Mouse (Mus musculus): ENCODE data around the gene Cnot2.
"Not testable (repeated sequence)": the region's sequence is repeated elsewhere in the genome, so short reads cannot be mapped to it uniquely, and the experiment has no call there.

Gene Cnot2

DNA sequence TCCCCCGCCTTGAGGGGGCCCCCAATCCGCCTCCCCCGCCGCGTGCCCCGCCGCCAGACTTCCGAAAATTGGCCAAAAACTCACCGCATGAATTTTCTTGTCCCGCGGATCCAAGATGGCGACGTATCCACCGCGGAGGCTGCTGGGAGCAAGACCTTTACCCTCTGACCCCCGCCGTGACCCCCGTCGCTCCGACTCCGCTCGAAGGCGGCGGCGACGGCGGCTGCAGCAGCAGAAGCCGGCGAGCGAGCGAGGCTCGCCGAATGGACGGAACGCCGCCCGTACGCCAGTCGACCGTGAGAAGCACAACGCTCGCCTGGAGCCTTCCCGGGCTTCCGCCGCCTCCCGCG is at the start of gene Cnot2:
Gene Cnot2, minus strand, starts transcription at position 143 of the 350 bp plus-strand sequence.
- DNase-seq (ENCODE audit: low spot score) = peak; percentile 83

DNA sequence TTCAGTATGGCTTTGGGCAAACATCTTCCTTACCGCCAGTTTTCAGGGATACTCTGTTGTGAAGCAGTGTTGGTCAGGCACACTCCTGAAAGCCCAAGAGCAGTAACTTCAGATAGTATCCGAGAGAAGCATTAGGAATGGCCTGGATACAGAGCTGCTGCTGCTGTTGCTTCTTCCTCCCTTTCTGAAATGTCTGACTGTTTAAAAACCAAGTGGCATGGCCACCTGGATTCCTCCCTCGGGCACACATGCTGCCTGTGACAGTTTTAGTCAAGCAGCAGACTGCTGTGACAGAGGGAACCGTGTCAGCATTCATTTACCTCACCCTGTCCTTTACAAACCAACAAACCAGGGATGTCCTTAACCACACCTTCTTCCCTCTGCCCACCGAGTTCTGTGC is 47.6 kb upstream of the Cnot2 start:
- DNase-seq (ENCODE audit: low spot score) = no peak

DNA sequence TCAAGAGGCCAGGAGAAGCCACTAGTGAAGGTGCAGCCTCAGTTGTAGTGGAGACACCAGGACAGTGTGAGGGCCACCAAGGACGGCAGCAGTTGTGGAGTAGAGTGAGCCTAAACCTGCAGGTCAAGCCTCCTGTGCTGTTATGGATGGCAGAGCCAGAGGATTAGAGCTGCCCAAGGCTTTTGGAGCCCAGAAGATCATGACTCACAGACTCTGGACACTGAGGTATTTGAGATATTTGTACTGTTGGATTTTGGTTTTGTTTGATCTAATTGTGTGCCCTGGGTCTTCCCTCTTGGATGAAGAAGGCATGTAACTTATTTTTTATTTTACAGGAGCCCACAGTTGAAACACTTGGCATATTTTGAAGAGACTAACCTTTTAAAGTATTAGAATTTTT is 44.7 kb upstream of the Cnot2 start:
- no peak for DNase-seq (ENCODE audit: low spot score)

DNA sequence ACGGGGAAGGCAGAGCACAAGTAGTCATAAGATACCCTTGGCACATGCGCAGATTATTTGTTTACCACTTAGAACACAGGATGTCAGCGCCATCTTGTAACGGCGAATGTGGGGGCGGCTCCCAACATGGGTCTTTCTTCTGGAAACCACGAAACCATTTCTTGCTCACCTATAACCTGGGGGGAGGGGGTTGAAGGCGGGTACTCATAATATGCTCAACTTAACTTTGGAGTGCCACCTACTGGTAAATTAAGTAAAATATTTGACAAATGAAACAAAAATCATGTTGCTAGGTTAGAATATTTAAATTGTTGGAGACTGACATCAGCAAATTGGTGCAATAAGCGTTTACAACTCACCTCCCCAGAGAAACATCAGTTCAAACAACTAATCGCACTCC is 31.9 kb upstream of the Cnot2 start:
- not testable (repeated sequence) for DNase-seq (ENCODE audit: low spot score)

DNA sequence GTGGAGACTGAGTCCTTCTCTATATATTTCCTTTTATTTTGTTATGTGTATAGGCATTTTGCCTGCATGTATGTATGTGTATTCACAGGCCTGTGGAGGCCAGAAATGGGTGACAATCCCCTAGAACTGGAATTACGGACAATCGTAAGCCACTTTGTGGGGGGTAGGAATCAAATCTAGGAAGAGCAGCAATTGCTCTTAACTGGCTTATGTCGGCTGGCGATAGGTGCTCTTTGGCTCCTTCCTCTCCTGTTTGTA is 23.5 kb upstream of the Cnot2 start:
- no peak for DNase-seq (ENCODE audit: low spot score)

DNA sequence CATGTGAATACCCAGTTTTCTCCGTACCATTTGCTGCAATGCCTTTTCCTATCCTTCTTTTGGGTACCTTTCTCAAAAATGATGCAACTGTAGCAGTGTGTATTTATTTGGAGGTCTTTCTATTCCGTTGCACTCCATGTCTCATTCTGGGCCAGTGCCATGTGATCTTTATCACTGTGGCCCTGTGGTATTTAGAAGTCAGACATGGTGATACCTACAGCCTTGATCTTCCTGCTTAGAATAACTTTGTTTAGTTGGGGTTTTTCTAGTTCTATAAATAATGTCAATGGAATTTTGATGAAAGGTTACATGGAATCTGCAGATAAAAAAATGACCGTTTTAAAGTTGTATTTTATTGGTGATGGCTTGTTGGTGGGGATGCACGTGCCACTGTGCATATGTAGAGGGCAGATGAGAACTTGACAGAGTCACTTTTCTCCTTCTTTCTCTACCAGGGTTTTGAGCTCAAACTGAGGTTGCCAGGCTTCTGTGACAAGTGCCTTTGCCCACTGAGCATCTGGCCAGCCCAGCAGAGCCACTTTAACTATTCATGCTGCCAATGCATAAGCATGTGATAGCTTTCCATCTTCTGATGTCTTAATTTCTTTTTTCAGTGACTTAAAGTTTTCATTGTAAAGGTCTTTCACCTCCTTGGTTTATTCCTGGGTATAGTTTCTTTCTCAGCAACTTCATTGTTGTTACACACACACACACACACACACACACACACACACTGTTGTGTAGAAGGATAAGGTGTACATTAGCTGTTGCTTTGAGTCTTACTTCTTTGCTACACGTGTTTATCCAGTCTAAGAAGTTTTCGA is 23.0 kb upstream of the Cnot2 start:
- no peak for DNase-seq (ENCODE audit: low spot score)

DNA sequence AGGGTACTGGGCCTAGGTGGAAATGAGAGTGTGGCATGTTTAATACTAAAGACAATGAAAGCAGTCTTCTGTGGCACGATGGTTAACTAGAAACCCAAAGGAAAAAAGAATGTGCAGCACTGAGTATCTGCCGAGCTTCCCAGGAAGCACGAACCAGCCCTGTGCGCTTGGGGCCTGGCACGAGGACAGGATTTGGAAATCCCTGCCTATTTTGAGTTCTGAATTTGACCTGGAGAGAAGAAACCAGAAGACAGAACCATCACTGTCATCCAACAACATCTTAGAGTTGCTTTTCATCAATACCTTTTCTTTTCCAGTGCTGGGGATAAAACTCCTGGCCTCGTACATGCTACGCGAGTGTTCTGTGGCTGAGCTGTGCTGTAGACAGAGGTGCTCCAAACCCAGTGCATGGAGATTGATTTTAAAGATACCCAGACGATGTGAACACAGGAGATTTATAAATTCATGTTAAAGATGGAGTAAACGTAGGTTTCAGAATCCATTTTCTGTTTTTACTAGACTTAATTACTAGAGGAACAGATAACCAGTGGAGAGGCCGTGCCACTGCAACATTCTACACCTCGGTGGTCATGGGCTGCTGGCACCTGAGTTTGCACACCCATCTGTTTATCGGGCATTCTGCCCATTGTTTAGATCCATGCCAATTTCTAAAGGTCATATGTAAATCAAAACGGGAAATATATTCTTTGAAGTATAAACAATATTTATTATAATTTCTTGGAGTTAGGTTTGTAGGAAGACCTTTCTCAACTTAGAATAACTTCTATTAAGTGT is 17.9 kb upstream of the Cnot2 start:
- DNase-seq (ENCODE audit: low spot score) = no peak

DNA sequence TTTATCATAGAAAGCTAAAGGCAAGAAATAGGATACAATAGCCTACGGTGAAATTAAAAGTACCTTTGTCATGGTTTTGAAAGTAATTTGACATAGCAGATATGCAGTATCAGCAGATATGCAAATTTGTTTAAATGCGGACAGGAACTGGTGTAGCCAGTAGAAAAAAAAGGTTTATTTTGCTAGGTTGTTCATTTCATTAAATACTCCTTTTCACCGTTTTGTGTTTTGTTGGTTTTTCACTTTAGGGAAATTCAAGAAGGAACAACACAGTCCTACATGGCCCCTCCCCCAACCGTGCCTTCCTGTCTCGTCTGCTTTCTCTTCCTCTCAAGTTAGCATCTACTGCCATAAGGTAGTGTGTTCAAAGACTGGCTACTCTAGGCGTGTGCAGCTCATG is 1.4 kb upstream of the Cnot2 start:
- DNase-seq (ENCODE audit: low spot score) = peak; percentile 26

DNA sequence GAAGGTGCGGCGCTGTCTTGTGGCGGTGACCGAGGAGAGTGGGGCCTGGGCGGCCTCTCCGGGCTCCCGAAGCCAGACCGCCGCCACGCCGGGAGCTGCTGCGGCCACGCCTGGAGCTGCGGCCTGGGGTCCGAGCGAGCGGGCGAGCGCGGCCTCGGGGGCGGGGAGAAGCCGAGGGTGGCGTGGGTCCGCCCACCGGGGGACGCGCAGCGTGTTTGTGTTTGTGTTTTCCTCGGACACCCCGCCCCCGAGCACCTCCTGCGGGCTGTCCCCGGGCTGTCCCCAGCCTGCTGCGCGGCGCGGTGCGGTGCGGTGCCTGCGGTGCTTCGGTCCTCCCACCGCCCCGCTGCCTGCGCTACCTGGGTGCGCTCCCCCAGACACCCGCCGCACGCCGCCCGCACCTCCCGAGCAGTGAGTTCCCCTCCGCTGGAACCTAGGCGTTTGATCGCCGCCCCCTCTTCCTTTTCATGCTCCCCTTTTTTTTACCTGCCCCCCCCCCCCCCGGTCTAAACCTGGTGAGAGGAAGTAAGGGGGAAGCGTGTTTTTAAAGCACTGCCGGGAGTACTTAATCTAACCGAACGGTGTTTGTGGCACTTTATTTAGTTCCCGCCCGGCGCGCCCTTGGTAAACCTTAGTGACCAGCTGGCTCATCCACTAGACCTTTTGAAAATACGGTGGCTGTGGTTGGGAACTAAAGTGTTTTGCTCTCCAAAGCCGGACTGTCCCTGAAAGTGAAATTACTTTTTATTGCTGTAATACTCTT is 589 bp upstream of the Cnot2 start:
- DNase-seq (ENCODE audit: low spot score) = peak; percentile 56

DNA sequence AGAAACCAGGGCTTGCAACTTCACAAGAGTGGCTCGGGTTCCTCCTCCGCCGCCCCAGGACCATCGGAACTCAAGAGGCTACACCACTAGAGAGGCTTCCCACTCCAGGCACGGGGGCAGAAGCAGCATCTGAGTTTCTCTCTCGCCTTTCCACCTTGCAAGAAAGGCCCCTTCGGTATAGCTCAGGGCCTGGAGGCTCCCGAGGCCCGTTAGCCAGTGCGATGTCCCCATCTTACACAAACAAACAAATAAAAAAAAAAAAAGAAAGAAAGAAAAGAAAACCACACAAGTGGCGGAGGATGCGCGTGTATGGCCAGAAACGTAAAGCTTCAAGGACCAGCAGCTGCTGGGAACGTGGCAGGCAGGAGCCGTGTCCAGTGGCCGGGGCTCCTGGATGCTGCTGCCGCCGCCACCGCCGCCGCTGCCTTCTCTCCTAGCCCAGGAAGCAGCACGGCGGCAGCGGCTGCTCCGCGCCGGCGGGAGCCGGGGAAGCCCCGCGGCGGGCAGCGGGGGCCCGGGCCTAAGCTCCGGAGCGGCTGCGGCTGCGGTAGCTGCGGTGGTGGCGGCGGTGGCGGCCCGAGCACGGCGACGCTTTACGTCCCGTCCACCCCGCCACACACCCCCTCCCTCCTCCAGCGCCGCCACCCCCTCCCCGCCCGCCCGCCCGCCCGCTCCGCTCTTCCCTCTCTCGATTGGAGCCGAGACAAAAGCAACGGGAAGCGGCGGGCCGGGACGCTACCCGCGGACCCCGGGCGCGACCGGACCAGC is 536 bp downstream of the Cnot2 start:
- peak; percentile 50 for DNase-seq (ENCODE audit: low spot score)

DNA sequence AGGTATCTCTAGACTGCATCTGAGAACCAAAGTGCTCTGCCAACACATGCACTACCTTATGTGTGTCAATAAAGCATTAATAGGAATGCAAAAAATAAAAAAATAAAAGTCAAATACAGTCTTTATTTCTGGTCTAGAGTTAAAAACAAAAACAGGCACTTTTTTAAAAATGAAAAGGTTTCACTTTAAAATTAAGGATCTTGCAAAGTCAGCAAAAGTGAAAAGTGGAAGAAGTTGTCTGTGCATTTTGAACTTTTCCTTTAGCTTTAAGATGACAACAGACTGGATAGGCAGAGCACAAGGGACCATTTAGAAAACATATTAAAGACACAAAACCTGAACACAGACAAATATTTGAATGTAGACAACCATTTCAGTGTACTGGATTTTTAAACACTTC is 1.8 kb downstream of the Cnot2 start:
- DNase-seq (ENCODE audit: low spot score) = no peak

DNA sequence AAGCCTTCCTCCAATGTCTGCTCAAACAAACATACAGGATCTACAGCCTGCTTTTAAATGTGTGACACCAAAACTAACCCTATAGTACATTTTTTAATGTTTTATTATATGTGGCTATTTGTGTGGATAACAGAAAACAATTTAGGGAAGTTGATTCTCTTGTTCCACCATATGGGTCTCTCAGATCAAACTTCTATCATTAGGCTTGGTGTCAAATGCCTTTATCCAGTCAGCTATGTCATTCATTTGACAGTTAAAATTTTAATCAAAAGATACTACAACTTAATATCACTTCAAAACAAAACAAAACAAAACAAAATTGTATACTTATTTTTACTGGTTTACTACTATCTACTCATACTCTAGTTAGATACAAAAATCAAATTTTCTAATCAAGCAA is 2.9 kb downstream of the Cnot2 start:
- no peak for DNase-seq (ENCODE audit: low spot score)

DNA sequence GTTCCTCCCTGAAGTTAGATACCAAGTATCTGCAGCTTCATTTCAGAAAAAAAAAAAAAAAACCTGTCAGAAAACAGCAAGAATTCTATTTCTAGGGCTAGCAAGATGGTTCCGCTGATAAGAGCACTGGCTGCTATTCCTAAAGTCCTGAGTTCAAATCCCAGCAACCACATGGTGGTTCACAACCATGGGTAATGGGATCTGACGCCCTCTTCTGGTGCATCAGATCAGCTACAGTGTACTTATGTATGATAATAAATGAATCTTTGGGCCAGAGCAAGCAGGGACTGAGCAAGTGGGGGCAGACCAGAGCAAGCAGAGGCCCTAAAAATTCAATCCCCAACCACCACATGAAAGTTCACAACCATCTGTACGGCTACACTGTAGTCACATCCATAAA is 4.1 kb downstream of the Cnot2 start:
- DNase-seq (ENCODE audit: low spot score) = peak; percentile 34

DNA sequence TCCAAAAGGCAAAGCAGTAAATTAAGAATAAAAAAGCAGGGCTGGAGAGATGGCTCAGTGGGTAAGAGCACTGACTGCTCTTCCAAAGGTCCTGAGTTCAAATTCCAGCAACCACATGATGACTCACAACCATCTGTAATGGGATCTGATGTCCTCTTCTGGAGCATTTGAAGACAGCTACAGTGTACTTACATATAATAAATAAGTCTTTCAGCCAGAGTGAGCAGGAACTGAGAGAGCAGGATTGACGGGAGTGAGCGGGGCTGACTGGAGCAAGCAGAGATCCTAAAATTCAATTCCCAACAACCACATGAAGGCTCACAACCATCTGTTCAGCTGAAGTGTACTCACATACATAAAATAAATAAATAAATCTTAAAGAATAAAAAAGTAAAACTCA is 5.2 kb downstream of the Cnot2 start:
- not testable (repeated sequence) for DNase-seq (ENCODE audit: low spot score)

DNA sequence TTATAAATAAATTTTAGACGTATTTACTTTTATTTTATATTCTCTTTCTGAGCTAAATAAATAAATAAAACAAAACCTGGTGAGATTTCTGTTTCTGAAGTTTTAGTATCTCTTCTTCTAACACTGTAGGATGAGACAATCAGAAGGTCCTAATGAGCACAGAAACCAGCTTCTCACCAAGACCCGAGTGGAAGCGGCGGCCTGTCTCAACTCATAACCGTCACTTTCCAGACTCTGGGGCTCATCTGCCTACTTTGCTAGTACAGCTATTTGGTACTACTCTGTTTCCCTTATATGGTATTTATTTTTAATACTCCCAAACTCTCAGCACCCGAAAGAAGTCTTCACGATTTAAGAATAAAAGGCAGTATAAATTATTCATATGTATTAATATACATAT is 10.8 kb downstream of the Cnot2 start:
- no peak for DNase-seq (ENCODE audit: low spot score)

DNA sequence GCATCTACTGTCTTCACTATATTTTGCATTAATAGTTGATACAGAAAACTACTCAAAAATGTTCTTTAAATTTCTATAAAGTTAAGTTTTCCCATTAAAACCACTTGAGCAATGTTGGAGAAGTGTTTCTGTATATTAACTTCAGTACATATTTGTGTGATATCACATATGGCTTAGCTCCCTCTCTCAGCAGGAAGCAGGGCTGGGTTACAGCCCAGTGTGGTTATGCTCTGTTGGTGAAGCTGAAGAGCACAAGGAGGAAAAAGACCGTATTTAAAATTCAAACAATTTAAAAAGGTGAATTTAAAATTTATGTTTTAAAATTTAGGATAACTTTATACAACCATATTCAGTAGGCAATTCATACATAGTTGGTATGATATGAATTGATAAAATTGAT is 12.8 kb downstream of the Cnot2 start:
- DNase-seq (ENCODE audit: low spot score) = no peak

DNA sequence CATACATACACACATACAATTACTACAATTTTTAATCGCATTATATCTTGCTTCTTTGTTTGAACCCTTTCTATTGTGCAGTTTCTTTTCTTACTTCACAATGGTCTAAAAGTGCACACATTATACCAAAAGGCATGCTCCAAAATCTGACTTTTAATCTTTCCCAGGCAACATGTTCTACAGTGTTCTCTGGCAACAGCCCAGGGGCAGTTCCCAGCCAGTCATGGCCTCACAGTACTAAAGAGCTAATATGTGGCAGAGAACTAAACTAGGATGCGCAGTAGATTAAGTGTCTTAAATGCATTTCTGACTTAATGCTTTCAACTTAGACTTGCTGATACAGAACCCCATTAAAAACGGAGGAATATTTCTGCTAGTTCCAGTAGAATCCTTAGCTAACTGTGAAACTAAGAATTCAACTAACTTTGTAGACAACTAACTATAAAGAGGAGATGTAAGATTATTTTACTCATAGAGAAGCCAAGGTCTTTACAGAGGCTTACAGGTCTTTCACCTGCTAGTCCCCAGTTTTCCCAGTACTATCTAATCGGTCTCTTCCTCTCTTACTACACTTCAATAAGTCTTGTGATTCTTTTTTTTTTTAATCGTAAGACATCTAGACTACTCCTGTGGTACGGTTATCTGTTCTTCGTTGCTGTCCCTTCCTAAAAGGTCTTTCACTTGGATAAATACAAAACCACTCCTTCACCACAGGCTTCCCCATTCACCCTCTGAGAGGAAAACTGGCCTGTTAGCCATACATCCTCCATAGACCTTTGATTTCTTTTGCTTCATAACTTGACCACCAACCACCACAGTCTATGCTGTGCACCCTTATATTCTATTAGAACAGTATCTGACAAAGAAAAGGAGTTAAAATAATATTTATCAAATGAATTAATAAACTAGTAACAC is 13.6 kb downstream of the Cnot2 start:
- DNase-seq (ENCODE audit: low spot score) = no peak

DNA sequence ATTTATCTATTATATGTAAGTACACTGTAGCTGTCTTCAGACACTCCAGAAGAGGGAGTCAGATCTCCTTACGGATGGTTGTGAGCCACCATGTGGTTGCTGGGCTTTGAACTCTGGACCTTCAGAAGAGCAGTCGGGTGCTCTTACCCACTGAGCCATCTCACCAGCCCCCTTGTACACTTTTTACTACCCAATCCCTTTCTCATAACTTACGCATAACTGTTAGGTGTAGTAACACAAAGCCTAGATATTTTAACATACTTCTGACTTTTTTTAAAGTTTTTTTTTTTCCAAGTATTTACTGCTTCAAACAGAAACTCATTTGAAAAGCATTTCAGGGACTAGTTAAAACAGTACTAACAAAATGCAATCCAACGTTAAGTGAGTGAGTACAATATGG is 14.8 kb downstream of the Cnot2 start:
- DNase-seq (ENCODE audit: low spot score) = not testable (repeated sequence)

DNA sequence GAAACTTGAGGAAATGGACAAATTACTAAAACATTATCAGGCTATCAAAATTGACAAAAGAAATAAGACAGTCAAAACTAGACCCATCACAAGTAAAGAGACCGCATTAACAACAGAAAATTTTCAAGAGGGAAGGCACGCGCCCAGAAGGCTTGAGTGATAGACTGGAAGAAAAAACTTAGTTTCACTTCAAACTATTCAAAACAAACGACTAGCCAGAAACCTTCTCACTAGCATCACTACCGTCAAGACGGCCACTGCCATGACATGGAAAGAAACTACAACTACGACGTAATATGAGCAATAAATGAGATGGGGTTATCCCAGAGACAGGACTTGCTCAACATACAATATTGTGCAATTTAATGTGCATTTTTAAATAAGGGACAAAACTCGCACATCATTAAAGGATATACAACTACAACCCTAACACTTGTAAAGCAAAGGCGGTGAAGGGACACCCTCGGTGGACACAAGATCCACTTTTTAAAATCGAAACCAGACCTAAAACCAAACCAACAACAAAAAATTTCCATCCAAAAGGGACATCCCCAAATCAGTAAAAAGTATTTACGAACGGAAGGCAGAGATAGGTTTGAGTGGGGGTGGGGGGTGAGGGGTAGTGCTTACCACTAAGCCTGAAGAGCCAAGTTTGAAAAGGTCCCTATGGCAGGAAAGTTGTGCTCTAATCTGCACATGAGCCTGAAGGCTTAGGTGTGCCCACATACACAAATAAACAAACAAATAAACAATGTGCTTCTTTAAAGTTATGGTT is 16.3 kb downstream of the Cnot2 start:
- DNase-seq (ENCODE audit: low spot score) = no peak

DNA sequence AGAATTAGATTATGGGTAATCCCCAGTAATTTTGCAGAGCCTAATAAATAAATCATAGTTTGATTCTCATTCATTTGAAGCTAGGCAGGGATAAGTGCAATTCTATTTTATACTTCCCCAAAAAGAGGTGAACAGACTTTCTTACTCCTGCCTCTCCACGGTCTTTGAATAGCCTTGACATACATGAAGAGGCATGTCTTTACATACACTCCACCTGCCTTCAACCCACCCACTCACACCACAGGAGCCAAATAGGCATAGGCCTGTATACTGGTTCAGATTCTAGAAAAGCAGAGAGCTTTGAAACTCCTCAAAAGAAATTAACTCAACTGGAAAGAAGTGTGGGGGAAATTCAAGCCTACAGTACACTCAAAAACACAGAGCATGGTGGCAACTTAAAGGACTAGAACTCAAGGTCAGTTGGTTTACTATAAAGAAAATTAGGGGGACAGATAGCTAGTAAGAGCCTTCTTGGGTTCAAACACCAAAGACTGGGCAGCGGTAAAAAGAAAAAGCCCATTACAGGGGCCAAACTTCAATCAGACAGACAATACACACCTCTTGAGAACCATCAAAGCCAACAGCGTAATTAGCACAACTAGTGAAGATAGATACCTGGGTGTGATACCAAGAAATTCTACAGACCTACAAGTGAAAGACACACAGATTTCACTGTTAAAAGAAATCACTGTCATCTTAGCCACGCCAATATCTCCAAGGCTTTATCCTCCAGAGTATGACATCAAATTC is 18.4 kb downstream of the Cnot2 start:
- no peak for DNase-seq (ENCODE audit: low spot score)

Data from c-Kit-positive CD71-positive TER-119-positive erythroid progenitor cells, embryonic 14.5 days (primary cell).